Mouse (Mus musculus): ENCODE results near the gene Aimp2. TPM values are rescaled to one million over a fixed set of nuclear protein-coding genes. Genes with fewer than 3 reads are reported as not detected.

The Aimp2 gene
- total RNA-seq (2021), result 10 to 100 TPM; 36.6 to 39.0 TPM

DNA sequence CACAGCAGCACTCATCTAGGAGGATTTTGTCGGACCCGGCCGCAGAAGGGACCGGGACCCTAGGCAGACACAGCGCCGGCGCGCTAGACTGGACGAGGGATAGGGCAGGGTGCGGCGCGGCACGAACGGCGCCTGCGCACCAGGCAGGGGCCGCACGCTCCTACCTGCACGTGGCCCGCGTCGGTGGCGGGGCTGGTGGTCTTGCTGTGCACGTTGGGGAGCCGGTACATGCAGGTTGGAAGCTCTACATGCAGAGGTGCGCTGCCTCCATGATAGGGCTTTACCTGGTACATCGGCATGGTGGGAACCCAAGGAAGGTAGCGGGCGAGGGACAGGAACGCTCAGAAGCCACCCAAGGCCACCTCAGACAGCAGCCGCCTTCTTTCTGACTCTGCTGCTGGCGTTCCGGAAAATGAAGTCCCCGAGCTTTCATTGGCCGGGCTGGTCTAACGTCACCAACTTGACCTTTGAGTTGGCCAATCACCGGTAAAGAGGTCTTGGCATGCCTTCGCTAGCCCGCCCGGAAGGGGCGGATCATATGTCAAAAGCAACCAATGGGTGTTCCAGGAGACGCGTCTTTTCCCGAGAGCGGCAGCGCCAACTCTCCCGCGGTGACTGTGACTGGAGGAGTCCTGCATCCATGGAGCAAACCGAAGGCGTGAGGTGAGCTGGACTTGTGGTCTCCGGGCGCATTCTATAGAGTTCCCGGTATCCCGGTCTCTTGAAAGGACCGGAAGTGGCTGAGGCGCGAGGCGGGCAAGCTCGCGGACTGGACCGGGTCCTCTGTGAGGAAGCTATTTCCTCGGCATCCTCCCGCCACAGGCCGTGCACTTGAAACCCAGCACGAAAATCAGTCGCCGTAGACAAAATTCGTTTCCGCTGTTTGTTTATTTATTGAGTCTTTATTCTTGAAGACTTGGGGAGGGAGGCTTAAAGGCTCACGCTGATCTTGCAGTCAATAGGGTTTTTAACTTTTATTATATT lies at the start of gene Aimp2, which contains the start of gene Pms2:
TSS of gene Aimp2 (minus strand) at position 431 of the 984 bp plus-strand sequence.
TSS of gene Pms2 (plus strand) at position 548 of the 984 bp plus-strand sequence.
- DNase-seq (ENCODE audit: low spot score in 2 of 2), result peak; percentile 96 to 99
- intact Hi-C loops (cut with DNase I), result loop anchor here (5.0 kb wide), 2 partner anchors 68 to 177 kb away; partner anchors contain the start of gene Usp42

DNA sequence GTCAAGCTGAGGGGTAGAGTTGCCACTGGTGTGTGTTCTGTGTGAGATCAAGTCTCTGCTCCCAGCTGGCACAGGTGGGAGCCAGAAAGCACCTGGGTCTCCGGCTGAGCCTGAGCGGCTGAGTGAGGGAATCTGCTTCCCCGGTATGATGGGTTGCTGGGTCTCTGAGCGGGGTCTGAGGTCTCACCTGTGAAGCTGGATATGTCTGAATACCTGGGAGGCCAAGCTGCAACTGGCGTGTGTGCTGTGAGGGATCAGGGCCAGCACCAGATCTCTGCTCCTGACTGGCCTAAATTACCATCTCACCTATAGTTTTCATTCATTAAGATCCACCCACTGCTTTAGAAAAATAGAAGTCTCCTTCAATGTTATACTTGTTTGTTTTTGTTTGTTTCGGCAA lies 47.5 kb upstream of the Aimp2 start:
- intact Hi-C loops (cut with DNase I), result no loop called here

DNA sequence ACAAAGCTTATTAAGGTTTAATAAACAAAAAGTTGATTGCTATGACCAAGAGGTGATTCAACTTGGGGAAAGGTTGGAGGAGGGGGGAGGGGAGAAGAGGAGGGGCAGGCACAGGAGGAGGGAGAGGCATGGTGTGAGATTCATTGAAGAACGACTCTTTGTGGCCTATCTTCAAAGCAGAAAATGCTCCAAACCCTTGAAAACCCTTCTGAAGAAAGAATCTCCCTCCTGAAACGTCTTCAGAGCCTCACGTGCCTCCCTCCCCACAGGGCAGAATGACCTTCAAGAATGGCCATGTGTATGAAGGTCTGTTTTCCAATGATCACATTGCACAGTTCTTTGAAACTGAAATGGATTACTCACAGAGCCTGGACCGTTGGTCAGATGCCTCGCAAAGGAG lies 40.4 kb upstream of the Aimp2 start:
- DNase-seq (ENCODE audit: low spot score in 2 of 2), result no peak
- intact Hi-C loops (cut with DNase I), result no loop called here

More for the DNA sequence above, 47.5 kb upstream of the Aimp2 start:
- DNase-seq (ENCODE audit: low spot score in 2 of 2), result no peak

DNA sequence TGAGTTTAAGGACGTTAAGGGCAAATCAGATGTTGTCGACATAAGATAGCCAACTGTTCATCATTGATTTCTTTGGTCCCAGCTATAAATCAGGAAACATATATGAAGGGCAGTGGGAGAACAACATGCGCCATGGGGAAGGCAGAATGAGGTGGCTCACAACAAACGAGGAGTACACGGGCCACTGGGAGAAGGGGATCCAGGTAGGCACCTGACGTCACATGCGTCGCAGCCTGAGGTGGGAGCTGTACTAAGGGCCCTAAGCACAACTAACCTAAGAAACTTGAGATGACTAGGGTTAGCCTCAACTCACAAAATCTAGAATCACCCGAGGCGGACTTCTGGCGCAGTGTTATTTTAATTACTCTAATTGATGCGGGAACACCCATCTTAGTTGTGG lies 38.7 kb upstream of the Aimp2 start:
- DNase-seq (ENCODE audit: low spot score in 2 of 2), result no peak
- intact Hi-C loops (cut with DNase I), result no loop called here

DNA sequence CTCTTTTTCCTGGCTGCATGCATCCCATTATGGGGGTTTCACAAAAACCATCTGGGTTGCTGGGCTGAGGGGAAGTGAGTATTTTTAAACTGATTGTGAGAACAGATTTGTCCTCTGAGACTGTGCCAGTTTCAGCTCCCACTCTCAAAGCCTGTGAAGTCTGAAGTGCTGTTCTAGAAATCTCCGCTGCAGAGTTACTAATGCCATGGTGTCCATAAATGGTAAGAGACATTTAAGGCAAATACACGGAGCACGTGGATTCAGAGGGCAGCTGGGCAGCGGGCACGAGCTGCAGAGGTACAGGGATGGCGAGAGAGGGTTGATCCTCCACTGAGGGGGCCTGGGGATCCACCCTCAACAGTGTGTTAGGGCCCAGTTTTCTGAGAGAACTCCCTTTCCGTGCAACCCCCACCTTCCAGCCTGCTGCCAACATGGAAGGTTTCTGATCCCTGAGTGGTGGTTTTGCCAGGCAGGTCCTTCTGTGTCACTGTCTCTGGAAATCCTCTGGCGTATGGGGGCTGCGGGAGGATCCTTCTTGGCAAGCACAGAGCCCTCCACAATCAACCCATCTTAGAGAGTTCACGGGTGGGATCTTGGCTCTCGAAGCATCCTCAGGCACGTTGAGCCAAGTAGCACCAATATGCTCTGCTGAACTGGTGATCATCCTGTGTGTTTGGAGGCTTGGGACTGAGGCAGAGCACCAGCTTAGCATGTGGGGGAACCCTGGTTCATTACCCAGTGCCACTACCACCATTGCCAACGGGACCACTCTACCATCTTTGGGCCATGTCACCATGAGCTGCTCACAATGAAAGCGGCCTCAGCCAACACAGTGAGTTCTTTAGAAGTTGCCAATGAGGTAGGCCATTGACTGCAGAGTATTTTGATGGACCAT lies 33.8 kb upstream of the Aimp2 start:
- intact Hi-C loops (cut with DNase I), result loop anchor here (1.0 to 5.0 kb wide), 3 partner anchors 34 to 134 kb away; no protein-coding TSS in a partner anchor
- peak; percentile 82 to 98 for DNase-seq (ENCODE audit: low spot score in 2 of 2)

DNA sequence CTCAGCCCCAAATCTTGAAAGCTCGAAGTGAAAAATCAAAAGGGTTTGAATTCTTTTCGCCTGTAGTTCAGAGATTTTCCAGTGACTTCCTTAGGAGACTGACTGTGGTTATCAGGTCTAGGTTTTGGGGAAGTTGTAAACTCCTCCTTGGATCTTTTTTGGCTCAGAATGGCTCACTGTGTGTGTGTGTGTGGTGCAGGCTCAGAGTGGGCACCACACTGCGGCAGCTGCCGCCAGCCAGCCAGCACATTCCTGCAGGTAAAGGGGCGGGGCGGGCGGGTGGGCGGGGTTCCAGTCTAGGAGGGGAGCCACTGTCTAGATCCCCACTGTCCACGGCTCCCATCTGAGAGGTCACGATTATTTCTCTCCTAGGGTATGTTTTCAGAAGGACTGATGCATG lies 31.9 kb upstream of the Aimp2 start:
- intact Hi-C loops (cut with DNase I), result loop anchor here (5.0 kb wide), 1 partner anchor 36 kb away; no protein-coding TSS in a partner anchor
- peak in 1 of 2 experiments; percentile 38 for DNase-seq (ENCODE audit: low spot score in 2 of 2)

DNA sequence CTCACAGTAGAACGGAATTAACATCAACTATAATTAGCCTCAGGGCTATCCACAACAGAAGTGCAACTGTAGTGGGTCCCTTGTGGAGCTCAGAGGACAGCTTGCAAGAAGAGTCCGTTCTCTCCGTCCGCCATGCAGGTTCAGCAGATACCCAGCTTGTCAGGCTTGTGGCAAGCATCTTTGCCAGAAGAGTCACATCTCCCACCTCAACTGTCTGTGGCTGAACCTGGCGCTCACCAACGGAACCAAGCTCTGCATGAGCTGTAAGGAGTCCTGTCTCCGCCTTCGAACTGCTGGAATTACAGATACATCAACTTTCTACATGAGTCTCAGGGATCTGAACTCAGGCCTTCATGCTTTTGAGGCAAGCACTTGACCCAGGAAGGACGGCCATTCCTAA lies 26.5 kb upstream of the Aimp2 start:
- DNase-seq (ENCODE audit: low spot score in 2 of 2), result no peak
- intact Hi-C loops (cut with DNase I), result no loop called here

DNA sequence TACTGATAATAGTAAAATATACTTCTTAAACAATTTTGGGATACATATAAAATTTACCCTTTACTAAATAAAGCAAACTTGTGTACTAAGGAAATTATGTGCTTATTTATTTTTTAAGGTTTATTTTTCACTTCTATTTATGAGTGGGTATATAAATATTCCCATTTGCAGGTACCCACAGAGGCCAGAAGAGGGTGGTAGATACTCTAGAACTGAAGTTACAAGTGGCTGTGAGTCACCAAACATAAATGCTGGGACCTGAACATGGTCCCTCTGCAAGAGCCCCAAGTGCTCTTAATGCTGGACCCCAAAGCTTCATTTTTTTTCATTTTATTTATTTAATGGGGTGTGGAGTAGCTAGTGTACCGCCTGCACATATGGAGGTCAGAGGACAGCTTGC lies 24.2 kb upstream of the Aimp2 start:
- intact Hi-C loops (cut with DNase I), result no loop called here
- no peak for DNase-seq (ENCODE audit: low spot score in 2 of 2)

DNA sequence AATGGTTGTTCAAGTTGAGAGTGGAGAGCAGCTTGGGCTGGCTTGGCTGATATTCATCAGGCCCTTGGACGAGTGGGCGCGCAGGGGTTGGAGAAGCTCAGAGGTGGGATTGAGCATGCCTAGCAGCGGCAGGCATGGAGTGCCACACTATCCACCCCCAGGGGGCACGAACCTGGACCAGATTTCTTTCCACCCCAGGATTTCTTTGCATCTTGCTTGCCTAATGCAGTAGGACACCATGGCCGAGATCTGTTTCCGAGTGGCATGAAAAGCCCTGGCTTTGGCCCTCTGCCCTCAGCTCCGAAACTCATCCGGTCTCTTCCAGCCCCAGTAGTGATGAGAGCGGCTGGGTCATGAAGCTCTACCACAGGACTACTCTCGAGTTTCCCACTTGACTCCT lies 23.8 kb upstream of the Aimp2 start:
- DNase-seq (ENCODE audit: low spot score in 2 of 2), result no peak
- intact Hi-C loops (cut with DNase I), result no loop called here

DNA sequence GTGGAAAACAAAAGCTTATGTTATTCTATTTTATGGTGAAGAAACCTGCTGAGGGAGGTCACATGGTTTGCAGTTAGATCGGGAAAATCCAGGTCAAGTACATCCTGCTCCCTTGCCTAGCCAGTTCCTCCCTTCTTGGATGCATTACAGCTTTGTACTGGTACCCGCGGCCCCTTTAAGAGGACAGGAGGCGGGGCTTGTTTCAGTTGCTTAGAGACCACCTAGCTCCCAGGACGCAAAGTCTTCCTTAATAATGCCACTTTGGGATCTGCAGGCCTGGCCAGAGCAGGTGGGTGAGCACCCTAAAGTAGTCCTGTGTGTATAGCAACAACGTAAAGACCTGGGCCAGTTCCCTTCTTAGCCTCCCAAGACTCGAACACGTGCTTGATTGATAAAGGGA lies 23.2 kb upstream of the Aimp2 start, which contains the start of gene Rsph10b:
TSS of gene Rsph10b (plus strand) at position 205 of the 400 bp plus-strand sequence.
- intact Hi-C loops (cut with DNase I), result no loop called here
- no peak for DNase-seq (ENCODE audit: low spot score in 2 of 2)

DNA sequence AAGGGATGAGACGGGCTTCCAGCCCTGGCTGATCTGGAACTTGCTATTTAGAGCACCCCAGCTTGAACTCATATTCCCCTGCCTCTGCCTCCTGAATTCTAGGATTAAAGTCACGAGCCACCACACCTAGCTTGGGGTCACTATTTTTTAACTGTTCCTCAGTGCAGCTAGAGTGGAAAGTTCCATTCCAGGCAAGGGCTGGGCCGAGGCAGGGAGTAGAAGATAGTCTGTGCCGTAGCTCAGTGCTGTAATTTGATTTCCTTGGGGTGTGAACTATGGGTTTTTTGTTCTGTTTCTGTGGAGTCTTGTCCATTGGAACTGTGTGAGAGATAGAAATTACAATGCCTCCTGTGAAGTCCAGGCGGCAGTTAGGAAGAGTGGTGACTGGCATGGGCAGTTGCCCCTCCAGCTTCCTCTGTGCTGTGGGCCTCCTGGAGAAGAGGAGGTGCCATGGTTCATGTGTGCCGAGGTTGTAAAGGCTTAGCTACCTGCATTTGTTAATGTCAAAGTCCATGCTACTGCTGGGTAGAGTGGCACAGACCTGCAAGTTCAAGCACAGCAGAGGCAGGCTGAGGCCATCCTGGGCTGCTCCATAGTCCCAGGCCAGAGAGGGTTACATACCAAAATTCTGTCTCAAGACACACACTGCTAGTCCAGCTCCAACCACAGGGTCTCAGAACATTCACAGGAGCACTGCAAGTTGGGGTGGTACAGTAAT lies 22.4 kb upstream of the Aimp2 start:
- no peak for DNase-seq (ENCODE audit: low spot score in 2 of 2)
- intact Hi-C loops (cut with DNase I), result no loop called here

DNA sequence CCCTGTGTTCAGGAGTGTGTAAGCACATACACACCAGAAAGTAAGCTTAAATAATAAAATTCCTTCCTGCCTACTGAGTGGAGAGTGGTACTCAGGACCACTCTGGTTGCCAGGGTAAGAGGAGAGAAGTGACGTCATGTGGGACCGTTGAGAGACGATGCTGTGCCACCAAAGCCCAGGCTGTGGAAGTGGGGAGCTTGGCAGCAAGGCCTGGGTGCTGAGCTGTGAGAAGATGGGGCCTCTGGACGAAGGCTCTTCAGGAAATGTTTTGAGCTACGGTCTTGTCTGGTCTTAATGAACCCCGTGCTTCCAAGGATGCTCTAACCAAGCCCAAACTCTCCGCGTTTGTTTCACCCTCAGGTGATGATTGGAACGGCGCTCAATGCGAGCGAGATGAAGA lies 21.0 kb upstream of the Aimp2 start:
- intact Hi-C loops (cut with DNase I), result no loop called here
- DNase-seq (ENCODE audit: low spot score in 2 of 2), result no peak

DNA sequence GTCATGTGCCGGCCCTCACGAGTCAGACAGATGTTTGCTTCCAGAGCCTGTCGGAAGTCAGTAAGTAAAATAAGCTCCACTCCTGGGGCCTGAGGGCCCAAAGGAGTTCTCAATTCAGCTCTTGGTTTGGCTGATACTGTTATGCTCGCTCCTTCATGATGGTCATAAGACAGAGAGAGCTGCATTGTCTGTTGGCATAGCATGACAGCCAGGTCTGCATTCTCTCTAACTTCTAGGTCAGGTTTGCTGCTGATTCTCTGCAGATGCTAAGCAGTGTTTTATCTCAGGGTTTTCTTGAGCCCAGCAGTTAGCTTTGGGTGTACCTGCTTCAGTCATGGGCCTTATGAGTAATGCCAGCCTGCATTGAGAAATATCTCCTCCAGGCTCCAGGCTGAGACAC lies 19.6 kb upstream of the Aimp2 start:
- intact Hi-C loops (cut with DNase I), result no loop called here
- no peak for DNase-seq (ENCODE audit: low spot score in 2 of 2)

DNA sequence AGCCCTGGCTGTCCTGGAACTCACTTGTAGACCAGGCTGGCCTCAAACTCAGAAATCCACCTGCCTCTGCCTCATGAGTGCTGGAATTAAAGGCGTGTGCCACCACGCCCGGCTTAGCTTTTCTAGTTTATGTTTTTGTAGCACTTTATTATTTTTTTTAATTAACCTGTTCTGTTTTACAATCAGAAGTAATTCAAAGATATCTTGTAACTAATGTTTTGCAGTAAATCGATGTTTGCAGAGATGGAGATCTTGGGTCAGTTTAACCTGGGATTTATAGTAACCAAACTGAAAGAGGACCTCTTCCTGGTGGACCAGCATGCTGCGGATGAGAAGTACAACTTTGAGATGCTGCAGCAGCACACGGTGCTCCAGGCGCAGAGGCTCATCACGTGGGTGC lies 18.2 kb upstream of the Aimp2 start, which contains the start of gene Gm42421:
TSS of gene Gm42421 (plus strand) at position 301 of the 400 bp plus-strand sequence.
- DNase-seq (ENCODE audit: low spot score in 2 of 2), result no peak
- intact Hi-C loops (cut with DNase I), result no loop called here

DNA sequence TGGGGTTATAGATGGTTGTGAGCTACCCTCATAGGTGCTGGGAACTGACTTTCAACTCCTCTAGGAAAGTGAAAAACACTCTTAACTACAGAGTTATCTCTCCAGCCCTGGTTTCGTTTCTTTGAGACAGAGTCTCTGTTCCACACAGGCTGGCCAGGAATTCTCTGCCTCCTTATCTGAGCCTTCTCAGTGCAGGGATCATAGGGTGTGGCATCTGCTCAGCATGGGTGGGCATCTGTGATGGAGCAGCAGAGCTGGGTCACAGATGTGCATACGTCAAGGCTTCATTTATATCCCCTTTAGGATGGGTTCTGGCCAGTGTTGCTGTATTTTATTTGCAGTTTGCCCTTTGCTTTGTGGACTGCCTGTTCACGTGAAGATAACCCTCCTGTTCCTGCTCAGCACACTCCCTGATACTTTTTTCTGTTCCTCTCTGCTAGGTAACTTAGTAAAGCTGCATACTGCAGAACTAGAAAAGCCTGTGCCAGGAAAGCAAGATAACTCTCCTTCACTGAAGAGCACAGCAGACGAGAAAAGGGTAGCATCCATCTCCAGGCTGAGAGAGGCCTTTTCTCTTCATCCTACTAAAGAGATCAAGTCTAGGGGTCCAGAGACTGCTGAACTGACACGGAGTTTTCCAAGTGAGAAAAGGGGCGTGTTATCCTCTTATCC lies 15.3 kb upstream of the Aimp2 start:
- intact Hi-C loops (cut with DNase I), result loop anchor here (5.0 kb wide), 1 partner anchor 67 kb away; no protein-coding TSS in a partner anchor
- no peak for DNase-seq (ENCODE audit: low spot score in 2 of 2)

DNA sequence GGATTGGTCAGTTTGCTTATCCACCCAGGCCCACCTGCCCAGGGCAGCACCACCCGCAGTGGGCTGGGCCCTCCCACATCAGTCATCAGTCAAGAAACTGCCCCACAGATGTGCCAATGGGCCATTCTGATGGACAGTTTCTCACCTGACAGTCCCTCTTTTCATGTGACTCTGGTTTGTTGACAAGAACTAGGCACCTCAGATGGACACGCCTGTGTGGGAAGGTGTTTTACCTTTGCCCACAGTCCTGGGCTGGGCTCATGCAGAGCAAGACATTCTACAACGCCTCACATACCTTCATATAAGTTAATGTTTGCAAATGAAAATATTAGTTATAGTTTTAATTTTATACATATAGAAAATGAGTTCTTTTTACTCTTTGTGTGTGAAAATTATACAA lies 8.5 kb upstream of the Aimp2 start:
- intact Hi-C loops (cut with DNase I), result no loop called here
- no peak for DNase-seq (ENCODE audit: low spot score in 2 of 2)

DNA sequence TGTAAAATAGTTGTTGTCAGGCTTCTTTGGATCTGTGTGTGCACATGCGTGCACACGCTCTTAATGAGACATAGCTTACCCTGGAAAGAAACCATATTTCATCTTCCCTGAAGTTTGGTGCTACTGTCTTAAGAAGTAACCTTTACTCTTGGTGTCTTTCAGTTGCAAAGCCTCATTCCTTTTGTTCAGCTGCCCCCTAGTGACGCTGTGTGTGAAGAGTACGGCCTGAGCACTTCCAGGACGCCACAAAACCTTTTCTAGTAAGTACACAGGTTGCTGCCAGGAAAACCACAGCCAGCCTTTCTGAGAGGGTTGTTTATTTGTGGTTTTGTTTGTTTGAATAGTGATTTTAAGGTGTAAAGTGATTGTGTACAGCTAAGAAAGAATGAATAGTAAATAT lies 7.8 kb upstream of the Aimp2 start:
- intact Hi-C loops (cut with DNase I), result no loop called here
- DNase-seq (ENCODE audit: low spot score in 2 of 2), result peak in 1 of 2 experiments; percentile 49

DNA sequence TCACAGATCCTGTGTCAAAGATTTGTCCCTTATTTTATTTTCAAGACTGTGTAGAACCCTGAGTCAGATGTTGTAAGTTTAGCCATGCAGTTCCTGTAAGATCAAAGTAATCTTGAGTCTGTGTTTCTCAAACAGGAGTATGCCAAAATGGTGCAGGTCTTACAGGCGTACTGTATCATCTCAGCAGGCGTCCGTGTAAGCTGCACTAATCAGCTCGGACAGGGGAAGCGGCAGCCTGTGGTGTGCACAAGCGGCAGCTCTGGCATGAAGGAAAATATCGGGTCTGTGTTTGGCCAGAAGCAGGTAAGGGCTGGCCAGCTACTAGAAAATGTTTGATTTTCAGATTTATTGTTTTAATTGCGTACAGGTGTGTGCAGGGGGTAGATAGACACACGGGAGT lies 6.6 kb upstream of the Aimp2 start:
- no peak for DNase-seq (ENCODE audit: low spot score in 2 of 2)
- intact Hi-C loops (cut with DNase I), result no loop called here

DNA sequence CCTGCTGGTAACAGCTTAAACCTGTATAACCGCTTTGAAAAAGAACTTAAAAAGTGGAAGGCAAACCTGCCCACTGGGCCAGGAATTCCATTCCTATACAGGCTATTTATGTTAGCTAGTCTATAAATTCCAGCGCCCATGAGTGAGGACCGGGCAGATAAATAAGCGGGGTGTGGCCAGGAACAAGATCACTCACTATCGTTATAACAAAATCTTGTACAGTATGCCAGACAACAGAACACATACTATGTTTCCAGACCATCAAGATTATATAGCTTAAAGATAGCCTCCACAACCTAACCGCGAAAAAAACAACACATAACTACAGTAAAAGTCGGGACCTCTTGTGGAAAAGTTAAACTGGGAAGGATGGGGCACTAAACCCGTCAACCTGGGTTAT lies 721 bp downstream of the Aimp2 start:
- DNase-seq (ENCODE audit: low spot score in 2 of 2), result no peak
- intact Hi-C loops (cut with DNase I), result no loop called here
